Mouse (Mus musculus) liver, embryonic 14.5 days (tissue): ENCODE results near the gene Pam. TPM values are rescaled to one million over a fixed set of nuclear protein-coding genes. Genes with fewer than 3 reads are reported as not detected.

Source experiments
- ATAC-seq: fragments of 200-750 bp; cut with Nextera tagmentation; 2 replicates; pipeline ENCODE4 v1.8.0; 2017; ENCODE audit warnings: moderate number of reproducible peaks, mild to moderate bottlenecking, moderate library complexity; ENCODE audit not compliant: insufficient read depth
- DNase-seq, 3 experiments: peaks; one replicate each; pipeline ENCODE4 v3.0.0-alpha.2; 2012 to 2013; ENCODE audit warnings: low read depth in 3 of 3, low spot score in 3 of 3
- H3K27ac ChIP-seq: fragments of 300-500 bp; sonication (generic); 2 replicates; pipeline ENCODE4 v1.5.1; 2014; ENCODE audit warnings: moderate library complexity, mild to moderate bottlenecking, control low read depth, inconsistent platforms
- H3K27me3 ChIP-seq: fragments of 300-500 bp; sonication (generic); 2 replicates; pipeline ENCODE4 v1.6.1; 2014; ENCODE audit warnings: mild to moderate bottlenecking, low read length, moderate library complexity; ENCODE audit not compliant: control insufficient read depth, insufficient read depth
- H3K36me3 ChIP-seq: fragments of 300-500 bp; sonication (generic); replicated peaks from 2 replicates; pipeline ENCODE4 v1.6.1; 2014; ENCODE audit warnings: low read depth; ENCODE audit not compliant: control insufficient read depth, insufficient read depth
- H3K4me1 ChIP-seq, 2 experiments: fragments of 200-500 bp in 1 of 2; fragments of 300-500 bp in 1 of 2; sonication (generic) in 1 of 2; replicated peaks; 2 replicates each; pipeline ENCODE4 v1.6.1; 2012 to 2014; ENCODE audit warnings: antibody characterized with exemption in 1 of 2, inconsistent platforms in 1 of 2, low read length in 1 of 2; ENCODE audit not compliant: control insufficient read depth in 2 of 2, insufficient read depth in 2 of 2
- H3K4me2 ChIP-seq: fragments of 300-500 bp; sonication (generic); 2 replicates; pipeline ENCODE4 v1.6.1; 2014; ENCODE audit warnings: low read depth, mild to moderate bottlenecking, control low read depth, moderate library complexity
- H3K4me3 ChIP-seq, 2 experiments: fragments of 200-500 bp in 1 of 2; fragments of 300-500 bp in 1 of 2; sonication (generic) in 1 of 2; 2 replicates each; pipeline ENCODE4 v1.5.1; 2012 to 2014; ENCODE audit warnings: low read depth in 2 of 2, low read length in 2 of 2, mild to moderate bottlenecking in 2 of 2, control low read depth in 1 of 2, inconsistent platforms in 1 of 2, moderate library complexity in 1 of 2; ENCODE audit not compliant: insufficient read depth in 1 of 2
- H3K9ac ChIP-seq: fragments of 300-500 bp; sonication (generic); replicated peaks from 2 replicates; pipeline ENCODE4 v1.6.1; 2014; ENCODE audit warnings: mild to moderate bottlenecking, control low read depth, moderate library complexity
- H3K9me3 ChIP-seq: fragments of 300-500 bp; sonication (generic); 2 replicates; pipeline ENCODE4 v1.6.1; 2016; ENCODE audit warnings: low read length, mixed read lengths; ENCODE audit not compliant: control insufficient read depth
- CTCF ChIP-seq: IDR thresholded peaks from 2 replicates; pipeline ENCODE4 v1.5.1; 2016; ENCODE audit warnings: antibody characterized with exemption, low read depth, control low read depth
- EP300 ChIP-seq: IDR thresholded peaks from 2 replicates; pipeline ENCODE4 v1.6.1; 2016; ENCODE audit warnings: antibody characterized with exemption, low read depth
- WGBS: fragments of 180-500 bp; shearing (Covaris S2); extraction: QIAGEN DNeasy Blood & Tissue Kit; methylation state at CpG from one replicate; pipeline ENCODE4 v1.1.7; 2014; ENCODE audit not compliant: insufficient replicate concordance; 5-methylcytosine and 5-hydroxymethylcytosine counted together
- polyA plus RNA-seq, 2 experiments: library from polyadenylated mRNA; depleted of rRNA in 1 of 2; stranded (reverse) in 1 of 2; unstranded in 1 of 2; fragments of >200 nt; fragmentation: Nextera tagmentation in 1 of 2; extraction: Ambion mirVana in 1 of 2; gene quantifications; 2 replicates each; pipeline versions ENCODE4 v1.2.1 to v1.2.3; 2012 to 2014

The Pam gene
- polyA plus RNA-seq, 2 experiments = 5.1 to 7.6 TPM

DNA sequence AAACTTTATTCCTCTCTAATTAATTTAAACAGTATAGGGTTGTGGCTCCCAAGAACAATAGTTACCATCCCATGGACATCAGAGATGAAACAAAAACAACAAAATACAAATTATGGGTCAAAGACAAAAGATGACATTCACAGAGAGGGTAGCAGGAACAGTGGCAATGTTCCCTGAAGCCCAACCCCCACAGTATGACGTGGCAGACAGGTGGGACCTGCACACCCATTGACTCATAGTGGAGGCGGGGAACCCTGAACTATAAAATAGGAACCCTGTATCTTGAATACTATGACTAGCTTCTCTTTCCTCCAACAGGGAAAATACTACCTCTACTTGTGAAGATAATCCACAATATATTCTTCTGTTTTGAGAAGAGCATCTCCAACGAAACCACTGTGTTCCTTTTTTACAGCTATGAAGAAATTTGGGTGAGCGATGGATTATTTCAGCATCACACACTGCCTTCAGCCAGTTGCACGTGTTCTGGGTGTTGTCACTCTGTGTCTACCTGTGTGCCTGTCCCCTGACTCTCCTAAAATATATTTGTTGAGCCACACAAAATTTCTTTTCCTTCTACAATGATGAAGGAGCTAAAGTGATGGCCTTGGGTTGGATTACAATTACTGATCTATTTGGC is 6.0 kb downstream of the Pam start:
- ATAC-seq (no peak), DNase-seq (no peak)
- H3K4me3 ChIP-seq = no peak overlapping the region
- WGBS = 61% methylated on average over 5 of the region's 5 CpGs
- H3K9ac ChIP-seq = no peak overlapping the region
- H3K27ac ChIP-seq = no peak overlapping the region
- no peaks in the 10 kb centered on the region for H3K9me3 ChIP-seq
- no peaks in the 10 kb centered on the region for H3K36me3 ChIP-seq
- no peak for TF ChIP-seq EP300
- TF ChIP-seq CTCF = no peak
- H3K27me3 ChIP-seq = no peaks in the 10 kb centered on the region
- H3K4me1 ChIP-seq = no peaks in the 10 kb centered on the region
- H3K4me2 ChIP-seq = no peak overlapping the region

DNA sequence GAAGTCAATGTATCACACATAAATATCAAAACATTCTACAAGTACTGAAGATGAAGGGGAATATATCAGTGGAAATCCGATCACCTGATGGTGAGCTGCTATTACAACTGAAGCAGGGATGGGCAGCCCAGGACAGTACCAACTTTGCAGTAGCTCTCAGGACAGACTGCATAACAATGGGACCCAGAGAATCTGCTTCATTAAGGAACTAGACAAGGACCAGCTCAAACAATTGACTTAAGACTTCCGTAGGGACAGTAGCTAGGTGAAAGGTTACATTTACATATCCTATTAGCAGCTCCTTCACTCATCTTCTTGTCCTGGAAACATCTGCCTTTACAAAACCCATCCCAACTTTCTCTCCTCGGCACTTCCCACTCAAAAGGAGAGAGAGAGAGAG is 9.0 kb downstream of the Pam start:
- no peaks in the 10 kb centered on the region for H3K27me3 ChIP-seq
- ATAC-seq (no peak), DNase-seq (no peak)
- no peaks in the 10 kb centered on the region for H3K36me3 ChIP-seq
- no peaks in the 10 kb centered on the region for H3K4me1 ChIP-seq
- H3K4me3 ChIP-seq = no peak overlapping the region
- no peaks in the 10 kb centered on the region for H3K9me3 ChIP-seq
- H3K4me2 ChIP-seq = no peak overlapping the region
- WGBS = 60% methylated on average over 3 of the region's 3 CpGs
- TF ChIP-seq EP300 (no peak), CTCF (no peak)
- H3K27ac ChIP-seq = no peak overlapping the region
- H3K9ac ChIP-seq = no peak overlapping the region

DNA sequence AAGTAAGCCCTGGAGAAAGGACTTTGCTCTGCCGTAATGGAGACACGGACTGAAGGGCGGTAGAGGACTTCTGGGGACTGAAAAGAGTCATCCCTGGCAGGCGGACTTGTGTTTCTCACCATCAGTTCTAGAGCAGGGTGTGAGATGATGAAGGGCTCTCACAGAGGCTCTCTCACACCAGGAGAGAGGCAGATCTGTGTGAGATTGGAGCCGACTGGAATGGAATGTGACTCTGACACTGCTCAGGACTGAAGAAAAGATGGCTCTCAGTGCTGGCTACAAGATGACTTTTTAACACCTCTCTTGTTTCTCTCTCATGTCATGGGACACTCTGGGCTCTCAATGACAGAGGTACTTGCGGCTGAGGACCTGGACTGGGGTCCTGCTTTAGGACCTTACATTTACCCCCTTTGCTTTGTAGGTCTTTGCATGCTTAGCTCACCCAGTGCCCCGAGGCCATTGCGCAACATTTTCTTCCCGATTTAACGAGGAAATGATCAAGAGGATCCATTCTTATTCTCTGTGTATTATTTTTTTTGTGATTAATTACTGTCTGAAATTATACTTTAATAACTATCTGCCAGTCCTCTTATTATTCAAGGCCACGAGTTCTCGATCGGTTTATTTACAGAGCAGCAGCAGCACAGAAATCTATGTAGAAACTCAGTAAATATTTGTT is 10.7 kb downstream of the Pam start:
- ATAC-seq (no peak), DNase-seq (no peak)
- Histone ChIP-seq H3K27ac (no peak overlapping the region), H3K9ac (no peak overlapping the region), H3K36me3 (no peaks in the 10 kb centered on the region), H3K4me1 (no peaks in the 10 kb centered on the region), H3K4me2 (no peak overlapping the region), H3K4me3 (no peak overlapping the region), H3K9me3 (no peaks in the 10 kb centered on the region), H3K27me3 (no peaks in the 10 kb centered on the region)
- TF ChIP-seq CTCF (no peak), EP300 (no peak)
- WGBS = 61% methylated on average over 13 of the region's 13 CpGs

DNA sequence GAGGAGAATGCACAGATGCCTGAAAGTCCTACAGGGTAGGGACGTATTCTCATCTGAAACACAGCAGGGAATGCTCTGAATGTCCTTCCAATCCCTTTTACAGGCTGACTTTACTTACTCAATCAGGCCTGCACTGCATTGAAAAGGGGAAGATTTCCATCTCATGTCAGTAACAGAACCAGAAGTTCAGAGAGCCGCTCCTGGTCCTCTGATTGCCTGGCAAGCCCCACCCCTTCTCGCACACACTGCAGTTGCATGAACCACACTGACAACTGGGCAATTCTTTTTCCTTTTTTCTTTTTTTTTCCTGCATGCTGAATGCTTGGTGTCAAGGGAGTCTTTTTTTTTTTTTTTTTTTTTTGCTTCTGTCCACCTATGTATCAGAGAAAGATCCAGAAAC is 11.9 kb downstream of the Pam start:
- no peak overlapping the region for H3K9ac ChIP-seq
- no peaks in the 10 kb centered on the region for H3K27me3 ChIP-seq
- no peak overlapping the region for H3K27ac ChIP-seq
- ATAC-seq (no peak), DNase-seq (no peak)
- no peak overlapping the region for H3K4me2 ChIP-seq
- H3K9me3 ChIP-seq = no peaks in the 10 kb centered on the region
- 43% methylated on average over 3 of the region's 3 CpGs for WGBS
- no peak for TF ChIP-seq EP300
- no peak for TF ChIP-seq CTCF
- H3K36me3 ChIP-seq = no peaks in the 10 kb centered on the region
- no peak overlapping the region for H3K4me3 ChIP-seq
- no peaks in the 10 kb centered on the region for H3K4me1 ChIP-seq

DNA sequence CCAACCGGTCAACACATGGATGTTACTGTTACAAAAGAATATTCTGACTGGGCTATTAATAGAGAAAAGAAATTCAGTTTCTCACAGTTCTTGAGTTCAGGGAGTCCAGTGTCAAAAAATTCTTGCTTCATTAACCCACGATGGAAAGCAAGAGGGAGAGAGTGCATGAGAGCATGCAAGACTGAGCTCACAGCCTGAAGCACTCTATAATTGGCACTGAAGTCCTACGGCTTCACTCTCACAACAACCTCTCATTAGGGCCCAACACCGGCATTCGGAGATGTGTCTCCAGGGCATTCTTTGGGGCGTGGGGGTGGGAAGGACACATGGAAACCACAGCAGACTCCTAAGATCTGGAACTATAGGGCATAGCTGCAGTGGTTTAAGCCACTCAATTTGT is 12.5 kb downstream of the Pam start:
- WGBS = 74% methylated on average over 6 of the region's 6 CpGs
- Histone ChIP-seq H3K36me3 (no peaks in the 10 kb centered on the region), H3K4me3 (no peak overlapping the region), H3K27me3 (no peaks in the 10 kb centered on the region), H3K4me2 (no peak overlapping the region), H3K27ac (no peak overlapping the region), H3K9ac (no peak overlapping the region), H3K9me3 (no peaks in the 10 kb centered on the region), H3K4me1 (no peaks in the 10 kb centered on the region)
- DNase-seq (no peak), ATAC-seq (no peak)
- TF ChIP-seq EP300 = no peak
